Mouse (Mus musculus): ENCODE results near the gene Arhgap35. TPM values are rescaled to one million over a fixed set of nuclear protein-coding genes. Genes with fewer than 3 reads are reported as not detected.
"Not testable (repeated sequence)": the region's sequence is repeated elsewhere in the genome, so short reads cannot be mapped to it uniquely, and the experiment has no call there.

The Arhgap35 gene
- total and polyA plus RNA-seq, 2 experiments from 2014 or later, result 9.7 to 57.5 TPM

DNA sequence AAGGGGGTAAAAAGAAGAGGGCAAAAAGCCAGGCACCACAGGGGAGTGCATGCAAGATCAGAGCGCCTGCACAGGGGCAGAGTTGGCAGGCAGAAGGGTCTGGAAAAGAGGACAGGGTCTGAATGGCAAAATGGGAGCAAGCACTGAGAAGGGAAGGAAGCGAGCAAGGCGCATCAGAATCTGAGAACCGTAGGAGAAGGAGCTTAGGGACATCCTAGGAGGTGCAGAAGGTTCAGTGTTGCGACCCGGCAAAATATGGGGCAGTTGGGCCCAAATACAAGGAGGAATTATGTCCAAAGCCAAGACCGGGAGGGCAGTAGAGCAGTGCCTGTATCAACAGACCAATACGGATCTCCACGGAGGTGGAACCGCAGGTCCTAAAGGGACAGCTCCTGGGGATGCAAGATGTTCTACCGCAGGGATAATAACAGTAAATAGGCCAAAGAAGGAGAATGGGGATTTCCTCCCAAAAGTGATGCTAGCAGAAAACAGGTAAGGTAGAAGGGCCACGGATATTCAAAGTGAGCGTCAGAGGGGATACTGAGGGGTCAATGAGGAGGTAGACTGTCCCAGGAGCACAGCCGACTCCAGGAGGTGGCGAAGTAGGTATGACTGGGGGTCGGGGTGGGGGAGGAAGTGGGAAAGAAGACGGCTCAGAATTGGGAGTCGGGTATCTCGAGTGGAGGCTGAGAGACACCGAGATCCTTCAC is 1.2 kb downstream of the Arhgap35 start:
- peaks cover 42% of the 10 kb centered on the region for H3K4me1 ChIP-seq (ENCODE audit: control insufficient read depth, insufficient read depth)
- no peaks in the 10 kb centered on the region for H3K36me3 ChIP-seq (replicated peaks; ENCODE audit: control insufficient read depth, insufficient read depth, low read length)
- DNase-seq (ENCODE audit: low spot score), result no peak
- WGBS, result 3% methylated on average over 20 of the region's 20 CpGs
- ATAC-seq (ENCODE audit: insufficient read depth, low read depth), result no peak
- H3K4me2 ChIP-seq (ENCODE audit: low read depth, low read length), result peak overlapping the region; percentile 84
- H3K9ac ChIP-seq (replicated peaks; ENCODE audit: low read depth, low read length), result peak overlapping the region; percentile 97
- H3K9me3 ChIP-seq (replicated peaks; ENCODE audit: control insufficient read depth, low read length), result no peaks in the 10 kb centered on the region
- peak overlapping the region; percentile 100 for H3K27ac ChIP-seq (ENCODE audit: low read depth)
- no peaks in the 10 kb centered on the region for H3K27me3 ChIP-seq (ENCODE audit: control insufficient read depth, insufficient read depth, low read length)
- TF ChIP-seq EP300 (IDR thresholded peaks at IDR 0.05; ENCODE audit: low read depth) (no peak), CTCF (IDR thresholded peaks at IDR 0.05; ENCODE audit: low read depth) (no peak)
- H3K4me3 ChIP-seq (ENCODE audit: low read depth, low read length), result peak overlapping the region; percentile 91

DNA sequence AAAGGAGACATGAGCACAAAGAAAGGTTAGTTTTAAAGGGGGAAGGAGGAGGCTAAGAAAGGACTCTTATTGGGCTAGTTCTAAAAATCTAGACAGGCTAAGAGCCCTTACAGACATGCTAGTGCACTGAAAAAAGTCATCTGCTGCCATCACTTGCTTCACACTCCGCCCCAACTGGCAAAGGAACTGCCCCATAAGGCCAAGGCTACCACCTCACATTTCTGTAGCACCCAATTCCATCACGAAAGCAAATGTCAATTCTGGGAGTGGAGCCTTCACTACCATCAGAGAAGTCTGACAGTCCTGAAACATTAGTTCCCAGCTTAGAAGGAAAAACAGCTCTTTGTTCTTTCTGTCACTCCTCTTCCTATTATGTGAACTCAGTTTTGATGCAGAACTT is 4.4 kb downstream of the Arhgap35 start:
- Histone ChIP-seq H3K4me3 (ENCODE audit: low read depth, low read length) (no peak overlapping the region), H3K36me3 (replicated peaks; ENCODE audit: control insufficient read depth, insufficient read depth, low read length) (no peaks in the 10 kb centered on the region), H3K9ac (replicated peaks; ENCODE audit: low read depth, low read length) (no peak overlapping the region), H3K27ac (ENCODE audit: low read depth) (peak overlapping the region; percentile 70), H3K4me2 (ENCODE audit: low read depth, low read length) (peak overlapping the region; percentile 16; the same call in 1 of the 2 replicates), H3K9me3 (replicated peaks; ENCODE audit: control insufficient read depth, low read length) (no peaks in the 10 kb centered on the region), H3K27me3 (ENCODE audit: control insufficient read depth, insufficient read depth, low read length) (no peaks in the 10 kb centered on the region), H3K4me1 (ENCODE audit: control insufficient read depth, insufficient read depth) (peaks cover 39% of the 10 kb centered on the region)
- 42% methylated on average over 2 of the region's 2 CpGs for WGBS
- TF ChIP-seq EP300 (IDR thresholded peaks at IDR 0.05; ENCODE audit: low read depth) (no peak), CTCF (IDR thresholded peaks at IDR 0.05; ENCODE audit: low read depth) (no peak)
- ATAC-seq (ENCODE audit: insufficient read depth, low read depth) (no peak), DNase-seq (ENCODE audit: low spot score) (no peak)

DNA sequence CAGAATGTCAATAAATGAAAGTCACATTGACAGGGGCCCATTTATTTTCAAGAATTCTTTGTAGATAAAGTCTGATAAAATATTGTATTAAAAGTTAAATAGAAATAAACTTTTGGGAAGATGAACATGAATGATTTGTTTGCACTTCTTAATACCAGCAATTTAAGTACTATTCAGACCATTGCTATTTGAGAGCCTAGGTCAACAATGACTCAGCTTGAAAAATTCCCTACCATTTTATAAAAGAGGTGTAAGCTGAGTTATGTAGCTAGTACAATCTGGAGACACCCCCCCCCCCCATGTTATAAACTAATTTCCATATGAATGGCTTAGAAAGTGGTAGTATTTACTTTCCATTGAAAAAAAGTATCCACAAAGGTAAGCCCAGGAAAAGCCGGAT is 5.8 kb downstream of the Arhgap35 start:
- Histone ChIP-seq H3K4me1 (ENCODE audit: control insufficient read depth, insufficient read depth) (peaks cover 39% of the 10 kb centered on the region), H3K9ac (replicated peaks; ENCODE audit: low read depth, low read length) (no peak overlapping the region), H3K27me3 (ENCODE audit: control insufficient read depth, insufficient read depth, low read length) (no peaks in the 10 kb centered on the region), H3K4me2 (ENCODE audit: low read depth, low read length) (no peak overlapping the region), H3K36me3 (replicated peaks; ENCODE audit: control insufficient read depth, insufficient read depth, low read length) (no peaks in the 10 kb centered on the region), H3K4me3 (ENCODE audit: low read depth, low read length) (no peak overlapping the region), H3K27ac (ENCODE audit: low read depth) (no peak overlapping the region), H3K9me3 (replicated peaks; ENCODE audit: control insufficient read depth, low read length) (no peaks in the 10 kb centered on the region)
- no peak for TF ChIP-seq EP300 (IDR thresholded peaks at IDR 0.05; ENCODE audit: low read depth)
- ATAC-seq (ENCODE audit: insufficient read depth, low read depth) (no peak), DNase-seq (ENCODE audit: low spot score) (no peak)
- 86% methylated on average over 1 of the region's 1 CpGs for WGBS

DNA sequence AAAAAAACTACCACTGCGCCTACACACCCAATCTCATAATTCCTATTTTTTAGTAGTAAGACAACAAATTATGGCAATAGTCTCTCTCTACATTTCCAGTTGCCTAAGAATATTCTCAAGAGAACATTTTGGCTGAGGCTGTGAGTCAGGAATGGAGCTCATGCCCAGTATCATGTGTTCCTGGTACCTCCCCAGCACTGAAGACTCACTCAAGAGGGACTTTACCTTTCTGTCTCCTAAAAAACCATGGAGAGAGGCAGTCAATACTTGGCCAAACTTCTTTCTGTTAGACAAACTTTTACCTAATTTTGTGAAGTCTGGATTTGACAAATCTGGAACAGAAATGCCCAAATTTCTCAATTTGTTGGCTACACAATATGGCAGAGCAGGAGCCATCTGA is 6.7 kb downstream of the Arhgap35 start:
- ATAC-seq (ENCODE audit: insufficient read depth, low read depth) (no peak), DNase-seq (ENCODE audit: low spot score) (no peak)
- H3K9ac ChIP-seq (replicated peaks; ENCODE audit: low read depth, low read length), result no peak overlapping the region
- H3K9me3 ChIP-seq (replicated peaks; ENCODE audit: control insufficient read depth, low read length), result no peaks in the 10 kb centered on the region
- TF ChIP-seq CTCF (IDR thresholded peaks at IDR 0.05; ENCODE audit: low read depth) (no peak), EP300 (IDR thresholded peaks at IDR 0.05; ENCODE audit: low read depth) (no peak)
- no peak overlapping the region for H3K4me3 ChIP-seq (ENCODE audit: low read depth, low read length)
- H3K27ac ChIP-seq (ENCODE audit: low read depth), result no peak overlapping the region
- H3K36me3 ChIP-seq (replicated peaks; ENCODE audit: control insufficient read depth, insufficient read depth, low read length), result no peaks in the 10 kb centered on the region
- WGBS, result 95% methylated on average over 1 of the region's 1 CpGs
- no peak overlapping the region for H3K4me2 ChIP-seq (ENCODE audit: low read depth, low read length)
- no peaks in the 10 kb centered on the region for H3K27me3 ChIP-seq (ENCODE audit: control insufficient read depth, insufficient read depth, low read length)
- peaks cover 38% of the 10 kb centered on the region for H3K4me1 ChIP-seq (ENCODE audit: control insufficient read depth, insufficient read depth)

DNA sequence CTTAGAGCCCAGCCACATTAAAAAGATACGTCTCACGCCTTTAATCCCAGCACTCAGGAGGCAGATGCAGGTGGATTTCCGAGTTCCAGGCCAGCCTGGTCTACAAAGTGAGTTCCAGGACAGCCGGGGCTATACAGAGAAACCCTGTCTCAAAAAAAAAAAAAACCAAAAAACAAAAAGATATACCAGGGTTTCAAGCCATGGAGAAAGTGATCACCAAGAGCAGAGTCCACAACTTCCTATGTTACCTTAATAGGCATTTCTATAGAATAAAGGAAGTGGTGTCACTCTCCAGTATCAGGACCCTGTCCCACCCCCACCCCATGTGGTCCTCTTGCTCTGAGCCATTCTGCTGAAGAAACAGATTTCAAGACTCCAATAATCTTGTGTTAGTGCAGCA is 8.0 kb downstream of the Arhgap35 start:
- not testable (repeated sequence) for H3K36me3 ChIP-seq (replicated peaks; ENCODE audit: control insufficient read depth, insufficient read depth, low read length); DNase-seq (ENCODE audit: low spot score); H3K27ac ChIP-seq (ENCODE audit: low read depth); ATAC-seq (ENCODE audit: insufficient read depth, low read depth); H3K9me3 ChIP-seq (replicated peaks; ENCODE audit: control insufficient read depth, low read length); H3K4me2 ChIP-seq (ENCODE audit: low read depth, low read length); H3K9ac ChIP-seq (replicated peaks; ENCODE audit: low read depth, low read length); H3K27me3 ChIP-seq (ENCODE audit: control insufficient read depth, insufficient read depth, low read length); H3K4me3 ChIP-seq (ENCODE audit: low read depth, low read length)
- WGBS, result 90% methylated on average over 4 of the region's 4 CpGs
- peaks cover 36% of the 10 kb centered on the region for H3K4me1 ChIP-seq (ENCODE audit: control insufficient read depth, insufficient read depth)

DNA sequence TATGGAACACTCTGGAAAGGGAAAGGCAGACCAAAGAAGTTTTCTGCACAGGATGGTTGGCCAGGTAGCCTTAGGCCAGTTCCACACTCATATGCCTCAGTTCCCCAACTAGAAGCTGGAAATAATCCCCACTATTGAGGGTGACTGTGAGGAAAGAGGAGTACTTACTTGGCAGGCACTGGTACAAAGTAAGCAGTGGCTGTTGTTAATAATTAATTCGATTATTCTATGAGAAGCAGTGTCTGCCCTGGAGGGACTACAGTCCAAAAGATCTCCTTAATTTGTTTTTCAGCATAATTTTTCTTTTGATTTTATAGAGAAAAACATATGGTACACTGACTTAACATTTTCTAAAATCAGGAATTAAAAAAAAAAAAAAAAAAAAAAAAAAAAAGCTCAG is 10.7 kb downstream of the Arhgap35 start:
- 100% methylated on average over 1 of the region's 1 CpGs for WGBS
- no peaks in the 10 kb centered on the region for H3K9me3 ChIP-seq (replicated peaks; ENCODE audit: control insufficient read depth, low read length)
- ATAC-seq (ENCODE audit: insufficient read depth, low read depth), result no peak

More for the DNA sequence above, 10.7 kb downstream of the Arhgap35 start:
- Histone ChIP-seq H3K9ac (replicated peaks; ENCODE audit: low read depth, low read length) (no peak overlapping the region), H3K27me3 (ENCODE audit: control insufficient read depth, insufficient read depth, low read length) (no peaks in the 10 kb centered on the region), H3K27ac (ENCODE audit: low read depth) (no peak overlapping the region), H3K4me2 (ENCODE audit: low read depth, low read length) (no peak overlapping the region), H3K4me1 (ENCODE audit: control insufficient read depth, insufficient read depth) (peaks cover 27% of the 10 kb centered on the region; the same call in 1 of the 2 replicates), H3K4me3 (ENCODE audit: low read depth, low read length) (no peak overlapping the region), H3K36me3 (replicated peaks; ENCODE audit: control insufficient read depth, insufficient read depth, low read length) (no peaks in the 10 kb centered on the region)
- no peak for DNase-seq (ENCODE audit: low spot score)
- TF ChIP-seq EP300 (IDR thresholded peaks at IDR 0.05; ENCODE audit: low read depth) (no peak), CTCF (IDR thresholded peaks at IDR 0.05; ENCODE audit: low read depth) (no peak)

Data from heart, postnatal 0 days (tissue).